Mouse (Mus musculus): ENCODE results near the gene Arid1b. TPM values are rescaled to one million over a fixed set of nuclear protein-coding genes. Genes with fewer than 3 reads are reported as not detected.

Gene Arid1b
- polyA plus RNA-seq, 1 experiment from 2014 or later, result 12.9 TPM

DNA sequence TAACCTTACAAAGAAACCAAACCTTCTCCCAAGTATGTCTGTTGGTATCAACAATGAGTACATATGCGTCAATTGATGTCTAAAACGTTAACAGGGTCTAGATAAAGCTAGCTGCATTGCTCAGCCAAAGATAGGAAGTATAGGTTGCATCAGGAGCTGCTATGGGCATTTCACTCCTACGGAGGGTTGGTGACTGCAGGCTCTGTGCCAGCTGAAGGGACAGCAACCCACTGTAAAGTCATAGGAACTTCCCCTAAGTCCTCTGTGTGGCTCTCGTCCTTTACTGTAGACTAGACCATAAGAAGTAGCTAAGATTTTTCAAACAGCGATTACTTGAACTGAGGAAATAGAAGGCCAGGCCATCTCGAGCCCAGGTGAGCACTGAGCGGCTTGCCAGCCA, 316.9 kb downstream of the Arid1b start:
- Histone ChIP-seq H3K4me3 (replicated peaks) (no peak overlapping the region), H3K9me3 (replicated peaks) (no peaks in the 10 kb centered on the region), H3K9ac (no peak overlapping the region), H3K27me3 (no peaks in the 10 kb centered on the region), H3K4me1 (0 out of 2 replicates have a peak, but pooled peaks cover 3% of the 10 kb centered on the region), H3K36me3 (peaks cover 52% of the 10 kb centered on the region), H3K27ac (no peak overlapping the region), H3K4me2 (no peak overlapping the region)
- WGBS, result 89% methylated on average over 7 of the region's 7 CpGs
- no peak for ATAC-seq (replicated peaks; ENCODE audit: low FRiP score)

DNA sequence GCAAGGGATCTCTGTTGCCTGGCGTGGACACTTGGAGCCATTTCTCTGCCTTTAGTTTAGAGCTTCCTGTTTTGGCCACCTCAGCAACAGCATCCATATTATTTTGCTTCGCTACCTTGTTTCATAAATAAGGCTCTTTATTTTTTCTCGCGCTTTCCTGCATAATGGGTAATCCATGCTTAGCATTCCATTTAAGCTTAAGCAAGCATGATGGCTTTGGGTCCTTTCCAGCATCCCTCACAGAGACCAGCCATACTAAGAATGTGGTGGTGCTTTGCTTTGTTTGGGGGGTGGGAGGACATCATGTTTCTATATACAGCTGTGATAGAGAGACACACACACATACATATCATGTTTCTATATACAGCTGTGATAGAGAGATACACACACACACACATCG, 318.2 kb downstream of the Arid1b start:
- H3K4me3 ChIP-seq (replicated peaks), result no peak overlapping the region
- peaks cover 54% of the 10 kb centered on the region for H3K36me3 ChIP-seq
- H3K4me2 ChIP-seq, result no peak overlapping the region
- no peaks in the 10 kb centered on the region for H3K27me3 ChIP-seq
- no peaks in the 10 kb centered on the region for H3K9me3 ChIP-seq (replicated peaks)
- H3K27ac ChIP-seq, result no peak overlapping the region
- no peak for ATAC-seq (replicated peaks; ENCODE audit: low FRiP score)
- 93% methylated on average over 5 of the region's 5 CpGs for WGBS
- no peak overlapping the region for H3K9ac ChIP-seq
- H3K4me1 ChIP-seq, result 0 out of 2 replicates have a peak, but pooled peaks cover 3% of the 10 kb centered on the region

DNA sequence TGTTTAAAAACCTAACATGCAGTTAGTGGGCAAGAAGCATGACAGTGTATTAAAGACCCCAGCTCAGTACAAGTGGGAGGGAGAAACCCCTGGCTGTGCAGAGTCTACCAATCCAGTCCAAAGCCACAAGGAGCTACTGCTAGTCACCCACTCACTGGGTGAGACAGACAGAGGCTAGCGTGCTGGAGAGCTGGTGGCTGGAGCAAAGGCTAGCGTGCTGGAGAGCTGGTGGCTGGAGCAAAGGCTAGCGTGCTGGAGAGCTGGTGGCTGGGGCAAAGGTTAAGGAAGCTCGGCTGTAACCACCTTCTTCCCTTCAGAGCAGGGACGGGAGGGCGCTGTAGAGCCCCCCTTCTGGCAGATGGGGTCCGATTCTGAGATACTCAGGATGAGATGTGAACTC, 320.6 kb downstream of the Arid1b start:
- no peak overlapping the region for H3K4me3 ChIP-seq (replicated peaks)
- H3K4me1 ChIP-seq, result no peaks in the 10 kb centered on the region
- WGBS, result 49% methylated on average over 7 of the region's 7 CpGs
- H3K27me3 ChIP-seq, result no peaks in the 10 kb centered on the region
- H3K27ac ChIP-seq, result no peak overlapping the region
- H3K36me3 ChIP-seq, result peaks cover 70% of the 10 kb centered on the region
- no peak for ATAC-seq (replicated peaks; ENCODE audit: low FRiP score)
- H3K9ac ChIP-seq, result no peak overlapping the region
- H3K4me2 ChIP-seq, result no peak overlapping the region
- H3K9me3 ChIP-seq (replicated peaks), result no peaks in the 10 kb centered on the region

DNA sequence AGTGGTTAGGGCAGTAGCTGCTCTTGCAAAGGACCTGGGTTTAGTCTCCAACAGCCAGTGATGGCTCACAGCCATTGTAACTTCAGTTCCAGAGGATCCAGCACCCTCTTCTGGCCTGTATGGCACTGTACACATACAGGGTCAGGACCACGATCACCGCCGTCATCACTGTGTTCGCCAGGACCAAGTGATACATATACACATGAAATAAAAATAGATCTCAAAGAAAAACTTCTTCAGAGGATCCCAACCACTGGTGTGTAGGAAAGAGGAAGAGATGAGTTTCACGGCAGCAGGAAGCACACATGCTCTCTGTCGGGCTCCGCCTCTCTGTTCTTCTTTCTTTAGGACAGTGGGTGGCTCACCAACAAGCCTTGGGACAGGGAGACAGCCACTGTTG, 322.4 kb downstream of the Arid1b start:
- H3K27me3 ChIP-seq, result no peaks in the 10 kb centered on the region
- peaks cover 86% of the 10 kb centered on the region for H3K36me3 ChIP-seq
- 86% methylated on average over 7 of the region's 7 CpGs for WGBS
- no peak overlapping the region for H3K4me3 ChIP-seq (replicated peaks)
- no peak for ATAC-seq (replicated peaks; ENCODE audit: low FRiP score)
- H3K9ac ChIP-seq, result no peak overlapping the region
- H3K4me2 ChIP-seq, result no peak overlapping the region
- no peak overlapping the region for H3K27ac ChIP-seq
- peaks cover 4% of the 10 kb centered on the region; the same call in 1 of the 2 replicates for H3K4me1 ChIP-seq
- no peaks in the 10 kb centered on the region for H3K9me3 ChIP-seq (replicated peaks)

DNA sequence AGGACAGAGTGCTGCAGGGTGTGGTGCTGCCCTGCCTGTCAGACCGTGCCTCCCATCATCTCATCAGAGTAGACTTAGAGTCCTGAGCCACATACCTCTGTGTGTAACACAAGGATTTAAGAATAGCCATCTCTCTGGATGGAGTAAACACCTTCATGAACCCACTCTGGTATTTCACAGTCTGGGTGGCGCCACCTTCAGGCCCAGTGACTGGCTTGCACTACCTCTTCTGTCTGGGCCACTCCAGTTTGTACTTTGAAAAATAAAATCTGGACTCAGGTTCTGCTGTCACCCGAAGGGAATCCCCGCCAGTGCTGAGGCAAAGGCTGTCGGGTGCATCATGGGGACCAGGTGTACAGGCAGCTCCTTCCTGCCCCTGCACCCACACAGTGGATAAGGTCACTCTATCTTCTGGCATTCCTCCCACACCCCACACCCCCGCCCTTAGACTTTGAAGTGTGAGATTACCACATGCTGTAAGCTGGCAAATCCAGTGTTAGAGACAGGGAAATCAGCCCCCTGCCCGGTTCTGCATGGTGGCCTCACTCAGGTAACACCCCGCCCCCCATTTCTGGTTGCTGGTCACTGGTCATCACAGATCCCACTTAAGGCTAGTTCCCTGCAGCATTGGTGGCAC, 327.6 kb downstream of the Arid1b start:
- H3K4me3 ChIP-seq (replicated peaks), result no peak overlapping the region
- no peak overlapping the region for H3K4me2 ChIP-seq
- H3K9ac ChIP-seq, result no peak overlapping the region
- H3K27me3 ChIP-seq, result no peaks in the 10 kb centered on the region
- H3K9me3 ChIP-seq (replicated peaks), result no peaks in the 10 kb centered on the region
- ATAC-seq (replicated peaks; ENCODE audit: low FRiP score), result no peak
- H3K36me3 ChIP-seq, result peaks cover 66% of the 10 kb centered on the region
- no peak overlapping the region for H3K27ac ChIP-seq
- H3K4me1 ChIP-seq, result peaks cover 42% of the 10 kb centered on the region
- 66% methylated on average over 8 of the region's 8 CpGs for WGBS

DNA sequence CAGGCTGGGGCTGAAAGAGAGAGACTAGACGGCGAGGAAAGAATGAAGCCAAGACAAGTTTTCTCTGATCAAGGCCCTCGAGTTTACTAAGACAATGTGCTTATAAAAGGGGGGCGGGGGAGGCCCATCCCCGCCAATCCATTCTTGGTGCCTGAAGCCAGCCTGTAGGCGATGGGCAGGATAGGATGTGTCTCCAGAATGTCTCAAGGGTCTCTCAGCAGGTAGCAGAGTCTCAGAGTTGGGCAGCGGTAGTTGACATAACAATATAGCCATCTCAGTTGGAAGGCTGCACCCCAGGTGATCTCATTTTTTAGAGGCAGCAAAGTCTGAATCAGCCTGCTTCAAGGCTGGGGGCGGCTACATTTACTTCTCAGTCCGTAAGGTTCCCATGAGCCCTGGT, 328.5 kb downstream of the Arid1b start:
- Histone ChIP-seq H3K4me3 (replicated peaks) (no peak overlapping the region), H3K4me1 (peaks cover 42% of the 10 kb centered on the region), H3K9ac (no peak overlapping the region), H3K4me2 (no peak overlapping the region), H3K27ac (no peak overlapping the region), H3K27me3 (no peaks in the 10 kb centered on the region), H3K9me3 (replicated peaks) (no peaks in the 10 kb centered on the region), H3K36me3 (peaks cover 63% of the 10 kb centered on the region)
- no peak for ATAC-seq (replicated peaks; ENCODE audit: low FRiP score)
- WGBS, result 87% methylated on average over 9 of the region's 9 CpGs

DNA sequence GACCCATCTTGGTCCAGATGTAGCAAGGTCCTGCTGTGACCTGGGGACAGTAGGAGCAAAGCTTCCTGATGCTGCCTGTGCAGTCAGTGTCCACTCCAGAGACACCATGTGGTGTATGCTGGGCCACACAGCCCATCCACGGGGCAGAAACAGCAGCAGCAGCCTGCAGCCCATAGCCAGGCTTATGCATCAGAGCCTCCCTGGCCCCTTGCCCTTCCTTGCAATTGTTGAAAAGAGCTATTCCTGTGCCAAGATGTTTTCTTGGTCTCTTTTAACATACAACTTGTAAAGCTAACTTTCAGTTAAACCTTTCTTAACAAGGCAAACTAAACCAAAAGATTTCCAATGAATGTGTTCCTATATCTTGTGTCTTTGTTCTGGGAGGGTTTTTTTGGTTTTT, 329.6 kb downstream of the Arid1b start:
- Histone ChIP-seq H3K9ac (no peak overlapping the region), H3K27me3 (no peaks in the 10 kb centered on the region), H3K4me3 (replicated peaks) (no peak overlapping the region), H3K4me2 (no peak overlapping the region), H3K27ac (peak overlapping the region; percentile 76), H3K4me1 (peaks cover 42% of the 10 kb centered on the region), H3K9me3 (replicated peaks) (no peaks in the 10 kb centered on the region), H3K36me3 (peaks cover 65% of the 10 kb centered on the region)
- WGBS, result 22% methylated on average over 1 of the region's 1 CpGs
- no peak for ATAC-seq (replicated peaks; ENCODE audit: low FRiP score)

DNA sequence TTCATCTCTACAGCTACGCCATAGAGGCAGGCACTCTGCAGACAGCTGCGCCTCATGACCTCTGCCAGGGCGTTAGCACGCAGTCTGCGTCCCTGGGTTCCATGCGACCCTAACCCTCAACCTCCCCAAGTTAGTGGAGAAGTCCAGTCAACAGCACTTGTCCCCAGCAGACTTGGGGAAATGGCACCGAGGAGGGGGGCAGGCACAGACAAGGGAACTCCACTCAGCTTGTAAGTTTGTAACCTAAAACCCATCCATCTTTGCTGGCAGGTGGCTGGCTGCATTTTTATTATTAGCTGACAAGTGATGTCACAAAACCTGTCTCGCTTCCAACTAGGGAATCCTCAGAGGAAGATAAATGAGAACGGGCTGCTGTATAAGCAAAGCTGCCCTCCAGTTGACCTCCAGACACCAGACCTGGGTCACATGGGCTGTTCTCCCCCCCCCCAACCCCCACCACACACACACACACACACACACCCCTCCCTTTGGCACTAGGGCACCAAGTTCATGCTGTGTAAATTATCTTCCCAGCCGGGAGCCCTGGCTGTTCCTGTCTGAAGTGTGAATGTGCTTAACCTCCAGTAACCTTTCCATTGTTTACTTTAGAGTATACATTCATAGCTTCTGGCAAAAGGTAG, 330.2 kb downstream of the Arid1b start:
- H3K36me3 ChIP-seq, result peaks cover 65% of the 10 kb centered on the region
- peak; percentile 90 for ATAC-seq (replicated peaks; ENCODE audit: low FRiP score)
- 12% methylated on average over 10 of the region's 10 CpGs for WGBS

DNA sequence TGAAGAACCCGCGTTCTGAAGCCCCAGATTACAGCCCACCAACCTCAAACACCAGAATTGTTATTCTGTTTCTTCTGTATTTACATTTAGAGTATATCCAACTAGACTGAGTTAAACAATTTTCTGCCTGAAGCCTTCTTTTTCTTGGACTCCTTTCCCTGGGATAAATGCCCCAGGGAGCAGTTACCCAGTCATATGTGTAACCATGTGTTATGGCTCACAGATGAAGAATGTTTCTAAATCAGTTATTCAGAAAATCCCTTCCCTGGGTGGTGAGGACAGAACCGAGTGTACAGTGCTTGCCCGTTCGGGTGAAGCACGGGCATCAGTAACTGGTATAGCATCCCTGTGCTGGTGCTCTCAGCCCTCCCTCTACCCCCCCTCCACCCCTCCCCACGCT, 332.6 kb downstream of the Arid1b start:
- Histone ChIP-seq H3K36me3 (peaks cover 66% of the 10 kb centered on the region), H3K9ac (no peak overlapping the region), H3K27me3 (no peaks in the 10 kb centered on the region), H3K9me3 (replicated peaks) (no peaks in the 10 kb centered on the region), H3K4me2 (no peak overlapping the region), H3K27ac (no peak overlapping the region), H3K4me3 (replicated peaks) (no peak overlapping the region), H3K4me1 (peaks cover 35% of the 10 kb centered on the region)
- 76% methylated on average over 7 of the region's 7 CpGs for WGBS
- no peak for ATAC-seq (replicated peaks; ENCODE audit: low FRiP score)

More for the DNA sequence above, 330.2 kb downstream of the Arid1b start:
- no peaks in the 10 kb centered on the region for H3K27me3 ChIP-seq
- peaks cover 42% of the 10 kb centered on the region for H3K4me1 ChIP-seq
- no peak overlapping the region for H3K4me3 ChIP-seq (replicated peaks)
- no peak overlapping the region for H3K9ac ChIP-seq
- peak overlapping the region; percentile 76 for H3K27ac ChIP-seq
- H3K9me3 ChIP-seq (replicated peaks), result no peaks in the 10 kb centered on the region
- no peak overlapping the region for H3K4me2 ChIP-seq

DNA sequence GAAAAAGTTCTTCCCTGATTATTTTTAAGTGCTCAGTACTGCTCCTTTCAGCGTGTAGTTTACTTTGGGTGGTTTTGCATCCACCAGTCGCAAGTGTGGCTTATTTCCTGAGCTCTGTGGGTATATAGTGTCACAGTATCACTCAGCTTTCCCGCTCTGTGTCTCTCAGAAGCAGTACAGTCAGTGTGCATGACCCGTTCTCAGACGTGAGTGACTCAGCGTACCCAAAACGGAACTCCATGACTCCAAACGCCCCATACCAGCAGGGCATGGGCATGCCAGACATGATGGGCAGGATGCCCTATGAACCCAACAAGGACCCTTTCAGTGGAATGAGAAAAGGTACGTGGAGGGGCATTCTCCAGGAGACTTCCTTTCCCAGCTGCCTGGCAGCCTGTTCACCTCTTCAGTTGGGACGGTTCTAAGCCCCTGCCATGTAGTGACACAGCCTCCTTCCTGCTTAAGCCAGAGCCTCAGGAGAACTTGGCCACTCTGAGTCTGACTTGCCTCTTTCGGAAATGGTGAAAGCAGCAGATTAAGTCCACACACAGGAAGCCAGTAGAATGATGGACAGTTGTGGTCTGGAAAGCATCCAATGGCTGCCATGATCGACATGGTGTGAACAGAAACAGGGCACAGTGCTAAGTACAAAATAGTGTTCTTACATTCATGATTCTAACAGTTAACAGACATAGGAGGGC, 333.5 kb downstream of the Arid1b start:
- no peaks in the 10 kb centered on the region for H3K9me3 ChIP-seq (replicated peaks)
- H3K4me3 ChIP-seq (replicated peaks), result no peak overlapping the region
- no peaks in the 10 kb centered on the region for H3K27me3 ChIP-seq
- H3K36me3 ChIP-seq, result peaks cover 66% of the 10 kb centered on the region
- no peak overlapping the region for H3K4me2 ChIP-seq
- 89% methylated on average over 12 of the region's 12 CpGs for WGBS
- H3K27ac ChIP-seq, result no peak overlapping the region
- no peak for ATAC-seq (replicated peaks; ENCODE audit: low FRiP score)
- no peak overlapping the region for H3K9ac ChIP-seq
- H3K4me1 ChIP-seq, result peaks cover 28% of the 10 kb centered on the region

DNA sequence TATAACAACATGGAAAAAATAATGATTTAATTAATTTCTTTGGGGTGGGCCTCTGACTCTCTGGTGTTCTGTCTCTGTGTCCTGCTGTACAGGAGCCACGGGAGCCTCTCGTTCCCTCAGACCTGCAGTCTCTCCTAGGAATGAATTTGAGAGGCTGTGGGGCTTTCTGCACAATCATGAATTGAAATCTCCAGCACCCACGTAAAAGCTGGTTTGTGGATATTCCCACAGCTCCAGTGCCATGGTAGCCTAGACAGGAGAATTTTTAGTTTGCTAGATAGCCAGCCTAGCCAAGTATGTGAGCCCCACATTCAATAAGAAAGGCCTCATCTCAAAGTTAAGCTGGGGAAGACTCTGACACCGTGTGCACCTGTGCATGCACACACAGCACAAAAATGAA, 335.3 kb downstream of the Arid1b start:
- H3K4me3 ChIP-seq (replicated peaks), result no peak overlapping the region
- no peak overlapping the region for H3K27ac ChIP-seq
- WGBS, result 90% methylated on average over 4 of the region's 4 CpGs
- H3K4me2 ChIP-seq, result no peak overlapping the region
- H3K4me1 ChIP-seq, result peaks cover 9% of the 10 kb centered on the region
- no peaks in the 10 kb centered on the region for H3K9me3 ChIP-seq (replicated peaks)
- H3K9ac ChIP-seq, result no peak overlapping the region
- no peaks in the 10 kb centered on the region for H3K27me3 ChIP-seq
- no peak for ATAC-seq (replicated peaks; ENCODE audit: low FRiP score)
- peaks cover 74% of the 10 kb centered on the region for H3K36me3 ChIP-seq

DNA sequence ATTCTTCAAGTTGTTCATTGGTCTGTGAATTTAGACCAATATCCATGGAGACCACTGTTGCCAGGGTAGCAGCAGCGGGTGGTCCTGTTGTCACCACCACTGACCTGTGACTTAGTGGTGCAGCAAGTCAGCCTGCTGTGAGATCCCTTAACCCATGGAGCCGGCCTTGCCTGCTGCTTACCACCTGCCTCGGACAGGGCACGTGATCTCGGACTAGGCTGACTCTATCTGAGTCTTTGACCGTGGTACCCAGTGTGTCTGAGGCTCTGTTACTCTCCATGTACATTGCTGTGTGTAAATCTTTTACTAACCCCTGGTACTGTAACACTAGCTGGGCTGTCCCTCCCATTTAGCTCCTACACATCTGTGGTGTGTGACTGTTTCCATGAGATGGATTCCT, 335.9 kb downstream of the Arid1b start:
- Histone ChIP-seq H3K36me3 (peaks cover 80% of the 10 kb centered on the region), H3K9ac (no peak overlapping the region), H3K4me2 (no peak overlapping the region), H3K4me1 (peaks cover 4% of the 10 kb centered on the region), H3K9me3 (replicated peaks) (no peaks in the 10 kb centered on the region), H3K27ac (no peak overlapping the region), H3K4me3 (replicated peaks) (no peak overlapping the region), H3K27me3 (no peaks in the 10 kb centered on the region)
- WGBS, result 78% methylated on average over 6 of the region's 6 CpGs
- ATAC-seq (replicated peaks; ENCODE audit: low FRiP score), result peak; percentile 70; the same call in 1 of the 2 replicates
